Mouse (Mus musculus): ENCODE data around the gene Trpv5.

DNA sequence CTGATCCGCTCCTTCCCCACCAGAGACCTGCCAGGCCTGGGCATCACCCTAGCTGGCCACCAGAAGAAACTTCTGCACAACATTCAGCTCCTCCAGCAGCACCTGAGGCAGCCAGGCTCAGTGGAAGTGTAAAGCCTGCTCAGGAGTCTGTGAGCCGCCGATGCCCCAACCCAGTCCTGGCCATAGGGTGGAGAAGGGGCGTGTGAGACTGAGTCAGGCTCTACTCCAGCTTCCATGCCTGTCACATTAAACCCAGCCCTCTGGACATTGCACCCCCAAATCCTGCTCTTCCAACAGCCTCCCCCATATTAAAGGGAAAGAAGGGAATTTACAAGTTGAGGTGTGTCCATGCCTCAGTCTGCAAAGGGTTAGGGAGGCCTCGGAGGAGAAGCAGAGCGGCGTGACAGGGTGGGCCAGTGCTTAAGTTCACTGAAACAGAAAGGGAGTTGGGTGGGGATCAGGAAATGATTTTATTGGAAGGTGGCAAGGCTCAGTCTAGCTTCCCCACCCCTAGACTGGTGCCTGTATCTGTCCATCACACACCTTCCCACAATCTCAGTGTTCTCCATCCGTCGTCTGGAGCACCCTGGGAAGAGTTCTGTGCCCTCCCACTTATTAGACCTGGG, 60.3 kb downstream of the Trpv5 start:
- TF ChIP-seq POLR2A (IDR thresholded peaks at IDR 0.05; ENCODE audit: control insufficient read depth in 1 of 2, insufficient read depth in 1 of 2, low read depth in 1 of 2, low read length in 2 of 2, poor library complexity in 1 of 2), result no peak
- no peak for TF ChIP-seq ZC3H11A (IDR thresholded peaks at IDR 0.05; ENCODE audit: low read depth, low read length)
- TF ChIP-seq TAL1 (IDR thresholded peaks at IDR 0.05; ENCODE audit: low read length), result no peak
- no peak for TF ChIP-seq POLR2AphosphoS2 (IDR thresholded peaks at IDR 0.05; ENCODE audit: low read length)
- TF ChIP-seq USF1 (IDR thresholded peaks at IDR 0.05; ENCODE audit: low read depth, low read length), result no peak
- TF ChIP-seq NRF1 (IDR thresholded peaks at IDR 0.05; ENCODE audit: insufficient read depth, low read depth, low read length, poor library complexity, severe bottlenecking), result no peak
- no peak for TF ChIP-seq CTCF (IDR thresholded peaks at IDR 0.05 in 2 of 3, conservative IDR thresholded peaks at IDR 0.05 in 1 of 3; ENCODE audit: control insufficient read depth in 1 of 3, insufficient read depth in 1 of 3, low read depth in 2 of 3, low read length in 3 of 3, poor library complexity in 1 of 3, severe bottlenecking in 1 of 3)
- no peak for TF ChIP-seq SMC3 (IDR thresholded peaks at IDR 0.05; ENCODE audit: low read depth, low read length)
- TF ChIP-seq GATA1 (IDR thresholded peaks at IDR 0.05; ENCODE audit: low read depth, low read length), result no peak
- TF ChIP-seq NELFE (IDR thresholded peaks at IDR 0.05; ENCODE audit: low read depth, low read length), result no peak
- no peak for TF ChIP-seq EP300 (IDR thresholded peaks at IDR 0.05; ENCODE audit: low read depth in 1 of 2, low read length in 2 of 2)
- TF ChIP-seq MAZ (IDR thresholded peaks at IDR 0.05; ENCODE audit: low read depth, low read length), result no peak
